Mouse (Mus musculus) hindlimb bud, embryonic 11.5 days (tissue): ENCODE measurements around the gene Msi2.

Source experiments
- DNase-seq: peaks from one replicate; pipeline ENCODE4 v3.0.0-alpha.2; 2012; ENCODE audit warnings: low read depth, low spot score; ENCODE audit errors: extremely low spot score

The Msi2 gene

DNA sequence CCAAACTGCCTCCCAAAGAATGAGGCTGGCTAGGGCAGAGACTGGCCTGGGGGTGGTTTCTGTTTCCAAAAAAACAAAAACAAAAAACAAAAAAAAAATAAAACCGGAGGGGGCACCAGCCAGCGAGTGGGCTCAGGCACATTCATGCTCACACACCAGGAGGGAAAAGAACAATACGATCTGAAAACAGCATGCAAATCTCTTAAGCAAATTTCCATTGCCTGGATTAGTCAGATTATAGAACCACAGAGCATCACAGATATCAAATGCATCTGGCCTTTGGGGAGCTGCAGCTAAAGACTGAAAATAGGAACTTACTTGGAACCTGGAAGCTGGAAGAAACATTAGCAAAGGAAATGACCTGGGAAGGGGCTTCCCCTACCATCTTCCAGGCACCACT lies 370.3 kb downstream of the Msi2 start:
- DNase-seq: no peak

DNA sequence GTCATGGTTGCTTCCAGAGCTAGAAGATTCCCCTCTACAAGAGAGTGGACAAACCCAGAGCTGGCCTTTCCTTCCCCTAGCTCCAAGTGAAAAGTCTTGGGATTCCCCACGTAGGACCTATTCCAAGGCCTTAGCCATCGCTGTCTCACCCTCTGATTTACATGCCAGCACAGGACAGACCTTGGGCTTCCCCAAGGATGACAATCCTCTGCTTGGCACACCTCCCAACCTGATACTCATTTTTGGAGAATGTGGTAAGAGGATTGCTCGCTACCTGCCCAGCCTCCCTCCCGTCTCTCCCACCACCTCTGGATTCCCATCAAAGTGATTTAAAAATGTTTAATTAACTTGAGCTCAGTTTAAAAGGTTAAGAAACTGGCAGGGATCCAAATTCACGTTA lies 372.2 kb downstream of the Msi2 start:
- DNase-seq: no peak

DNA sequence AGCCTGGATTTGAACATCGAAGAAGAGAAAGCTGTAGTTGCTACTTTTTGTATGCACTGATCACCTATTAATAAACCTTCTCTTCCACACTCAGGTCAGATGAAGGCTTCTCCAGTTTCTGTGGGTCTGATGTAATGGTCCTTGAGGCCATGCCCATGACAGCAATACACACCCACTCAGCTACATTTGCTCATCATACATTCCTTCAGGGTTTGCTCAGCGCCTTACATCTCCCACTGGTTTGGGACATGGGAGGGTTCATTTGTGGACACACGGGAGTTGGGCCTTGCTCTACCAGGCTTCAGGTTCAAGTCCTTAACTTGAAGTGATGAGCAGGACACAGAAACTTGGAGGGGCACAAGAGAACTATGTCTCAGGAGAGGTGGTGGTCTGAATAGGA lies 380.4 kb downstream of the Msi2 start:
- DNase-seq: no peak

DNA sequence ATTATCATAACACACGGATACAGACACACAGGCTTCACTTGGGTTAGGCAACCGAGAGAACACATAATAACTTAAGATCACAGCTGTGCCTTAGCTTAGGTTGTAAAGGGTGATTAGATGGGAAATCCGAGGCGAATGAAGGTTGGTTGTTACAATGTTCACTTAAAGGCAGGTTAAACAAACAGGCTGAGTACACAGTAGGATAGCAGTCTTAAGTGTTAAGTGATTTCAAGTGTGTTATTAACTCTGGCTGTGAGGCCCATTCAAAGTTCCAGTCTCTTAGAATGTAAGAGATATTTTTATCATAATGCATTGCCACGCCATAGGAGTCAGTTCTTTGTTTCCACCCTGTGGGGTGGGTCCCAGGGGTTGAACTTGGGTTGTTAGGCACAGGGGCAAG lies 383.4 kb downstream of the Msi2 start:
- DNase-seq: peak; percentile 16

DNA sequence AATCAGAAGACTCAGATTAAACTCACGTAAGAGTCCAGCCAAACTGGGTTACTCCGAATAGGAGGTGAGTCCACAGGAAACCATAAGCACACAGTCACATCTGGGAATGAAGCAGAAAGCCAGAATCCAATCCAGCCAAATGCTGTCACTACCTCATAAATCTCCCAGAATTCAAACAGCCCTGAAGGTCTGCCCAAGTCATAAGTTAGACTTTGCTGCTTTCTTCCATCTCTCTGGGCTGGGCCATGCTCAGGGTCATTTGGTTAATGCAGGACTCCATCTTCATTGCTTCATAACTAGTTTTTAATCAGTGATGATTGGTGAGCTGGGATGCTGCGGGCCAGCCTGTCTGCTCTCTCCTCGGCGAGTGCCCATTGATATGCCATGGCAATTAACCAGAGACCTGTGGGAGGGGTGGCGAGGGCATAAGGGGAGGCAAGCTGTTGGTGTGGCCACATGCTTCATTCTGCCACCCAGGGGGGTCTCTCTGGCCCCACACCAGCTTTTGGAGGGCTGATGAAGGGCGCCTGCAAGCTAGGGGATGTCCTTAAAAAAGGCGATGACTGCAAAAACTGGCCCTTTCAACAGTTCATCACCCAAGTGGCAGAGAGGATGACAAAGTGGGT lies 385.9 kb downstream of the Msi2 start:
- peak; percentile 92 for DNase-seq

DNA sequence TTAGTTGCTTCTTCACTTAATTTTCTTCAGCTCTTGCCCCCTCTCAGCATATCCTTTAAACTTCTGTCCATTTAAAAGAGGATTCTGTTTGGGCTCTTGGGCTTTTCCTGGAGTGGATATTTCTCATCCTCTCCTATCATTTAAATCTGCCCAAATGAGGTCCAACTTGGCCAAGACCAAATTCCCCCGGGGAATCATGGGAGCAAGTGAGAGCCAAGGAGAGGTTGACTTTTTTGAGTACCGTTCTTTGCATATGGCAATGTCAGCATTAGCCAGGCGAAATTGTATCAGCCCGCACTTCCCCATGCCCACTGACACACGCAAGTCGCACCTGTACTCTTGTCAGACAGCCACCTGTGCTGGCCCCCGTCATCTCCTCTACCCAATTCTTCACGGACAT lies 386.6 kb downstream of the Msi2 start:
- DNase-seq: no peak

DNA sequence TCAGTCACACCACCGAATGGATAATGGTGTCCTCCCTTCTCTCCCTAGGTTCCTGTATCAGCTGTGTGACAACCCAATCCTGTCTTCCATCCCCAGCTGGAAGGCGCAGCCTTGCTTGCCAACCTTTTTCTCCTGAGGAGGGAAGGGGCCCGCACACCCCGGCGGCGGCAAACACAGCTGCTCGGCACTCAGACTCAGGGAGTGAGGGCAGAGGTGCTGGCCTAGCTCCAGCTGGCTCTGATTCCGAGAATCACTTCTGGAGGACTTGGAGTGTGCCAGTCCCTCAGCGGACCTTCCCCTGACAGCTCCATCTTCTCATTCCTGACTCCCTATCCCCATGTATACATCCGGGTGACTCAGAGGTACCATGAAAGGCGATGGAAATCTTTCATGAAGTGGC lies 387.5 kb downstream of the Msi2 start:
- no peak for DNase-seq

DNA sequence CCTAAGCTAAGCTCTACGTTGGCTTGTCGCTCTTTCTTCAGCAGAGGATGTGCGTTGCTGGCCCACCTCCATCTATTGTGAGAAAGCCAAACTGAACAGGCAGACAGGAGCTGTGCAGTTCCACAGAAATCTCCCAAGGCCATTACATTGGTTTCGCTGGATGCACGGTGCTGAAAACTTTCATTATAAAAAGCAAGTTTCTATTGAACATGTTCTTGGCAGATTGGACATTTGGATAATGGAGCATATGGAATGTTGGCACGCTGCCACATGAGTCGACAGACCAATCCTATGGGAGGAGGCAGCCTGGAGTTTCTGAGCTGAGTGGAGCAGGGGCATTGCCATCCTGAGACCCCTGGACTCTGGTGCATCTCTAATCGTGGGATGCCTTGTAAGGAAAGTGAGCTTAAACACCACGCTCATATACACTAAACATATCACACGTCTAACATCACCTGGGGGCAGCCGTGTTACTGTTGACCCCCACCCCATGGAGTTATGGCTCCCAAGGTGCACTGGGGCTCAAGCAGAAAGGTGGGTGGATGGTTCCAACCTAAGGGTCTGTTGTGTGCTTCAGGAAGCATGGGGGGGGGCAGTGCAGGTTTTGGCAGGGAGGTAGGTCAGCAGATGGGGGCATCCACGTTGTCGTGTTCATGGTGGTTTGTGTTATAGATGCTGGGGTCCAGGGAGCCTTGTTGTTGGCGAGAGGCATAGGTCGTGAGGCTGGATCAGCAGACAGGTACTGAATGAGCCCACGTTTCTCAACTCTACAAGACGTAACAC lies 389.3 kb downstream of the Msi2 start:
- no peak for DNase-seq

DNA sequence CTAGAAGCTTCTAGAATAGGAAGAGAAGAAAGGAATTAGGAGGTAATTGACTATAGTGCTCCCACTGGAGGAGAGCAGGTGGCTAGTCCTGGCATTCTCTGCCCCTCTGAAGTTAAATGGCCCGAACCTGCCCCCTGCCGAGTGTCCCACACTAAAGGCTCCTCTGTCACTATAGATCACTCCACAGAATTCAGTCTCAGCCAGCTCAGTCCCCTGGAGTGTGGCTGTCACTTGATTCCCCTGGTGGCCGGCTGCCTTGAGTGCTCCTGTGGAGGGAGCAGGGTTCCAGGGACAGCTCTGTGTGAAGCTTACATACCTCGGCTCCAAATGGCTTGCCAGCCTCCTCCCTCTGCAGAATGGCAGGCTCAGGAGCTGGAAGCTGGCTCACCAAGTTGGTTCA lies 391.3 kb downstream of the Msi2 start:
- no peak for DNase-seq

DNA sequence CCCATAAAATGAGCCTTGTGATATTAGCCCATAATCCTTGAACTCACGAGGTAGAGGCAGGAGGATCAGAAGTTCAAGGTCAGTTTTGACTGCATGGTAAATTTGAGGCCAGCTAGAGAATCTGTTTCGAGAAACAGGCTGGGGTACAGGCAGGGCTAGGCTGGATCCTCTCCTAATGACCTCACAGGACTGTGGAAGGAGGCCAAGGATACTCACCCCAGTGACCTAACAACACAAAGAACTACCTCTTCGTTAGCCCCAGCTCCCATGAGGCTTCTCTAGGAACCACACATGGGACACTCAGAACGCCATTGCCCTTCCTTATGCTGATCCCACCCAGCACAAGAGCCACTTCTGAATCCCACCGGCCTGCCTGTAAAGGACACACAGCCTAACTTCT lies 399.5 kb downstream of the Msi2 start:
- DNase-seq: no peak

DNA sequence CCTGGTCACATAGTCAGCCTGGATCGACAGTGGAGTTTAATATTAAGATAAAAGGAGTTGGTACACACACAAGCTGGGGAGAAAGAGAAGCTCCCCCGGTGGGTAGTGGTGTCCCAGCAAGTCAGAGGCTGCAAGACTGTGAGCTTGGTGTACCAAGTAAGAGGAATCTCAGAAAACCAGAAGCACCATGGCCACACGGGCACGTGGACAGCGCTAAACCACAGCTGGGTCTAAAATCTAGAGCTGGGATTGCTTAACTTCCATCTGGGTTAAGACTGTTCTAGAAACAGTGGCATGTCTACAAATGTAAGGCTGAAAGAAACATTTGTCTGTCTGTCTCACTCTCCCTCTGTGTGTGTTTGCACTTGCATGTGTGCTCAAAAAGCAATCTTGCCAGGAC lies 402.9 kb downstream of the Msi2 start:
- DNase-seq: no peak

DNA sequence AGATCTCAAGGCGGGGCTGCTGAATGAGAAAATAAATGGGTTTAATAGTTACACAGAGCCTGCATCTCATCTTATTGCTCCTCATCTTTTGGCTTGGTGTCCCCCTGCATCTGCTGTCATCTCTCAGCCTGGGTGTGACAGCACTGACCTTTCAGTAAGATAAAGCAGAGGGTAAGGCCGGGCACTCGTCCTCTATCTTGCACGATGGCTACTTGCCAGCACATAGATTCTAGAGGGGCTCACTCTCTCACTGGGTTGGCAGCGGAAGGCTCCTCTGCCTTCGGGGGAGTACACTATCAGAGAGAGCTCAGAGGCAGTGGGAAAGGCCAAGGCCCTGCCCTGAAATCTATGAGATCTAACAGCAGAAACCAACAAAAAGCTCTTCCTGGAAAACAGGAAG lies 403.8 kb downstream of the Msi2 start:
- no peak for DNase-seq

DNA sequence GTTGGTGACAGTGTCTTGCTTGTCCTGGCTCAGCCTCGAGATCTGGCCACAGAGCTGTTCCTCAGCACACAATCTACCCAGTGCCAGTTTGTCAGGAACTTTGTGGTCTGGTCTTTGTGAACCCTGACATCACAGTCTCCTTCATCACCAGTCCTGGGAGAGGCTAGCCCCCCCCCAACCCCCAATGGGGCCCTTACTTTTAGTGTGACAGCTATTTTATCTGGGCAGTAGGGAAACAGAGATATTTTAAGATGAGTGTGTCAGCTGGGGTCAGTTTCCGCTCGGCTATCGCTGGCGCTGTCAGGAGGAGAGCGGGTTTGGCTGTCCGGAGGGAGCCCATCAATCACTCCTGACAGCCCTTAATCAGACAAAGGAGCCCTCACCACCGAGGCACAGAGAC lies 404.8 kb downstream of the Msi2 start:
- DNase-seq: no peak

DNA sequence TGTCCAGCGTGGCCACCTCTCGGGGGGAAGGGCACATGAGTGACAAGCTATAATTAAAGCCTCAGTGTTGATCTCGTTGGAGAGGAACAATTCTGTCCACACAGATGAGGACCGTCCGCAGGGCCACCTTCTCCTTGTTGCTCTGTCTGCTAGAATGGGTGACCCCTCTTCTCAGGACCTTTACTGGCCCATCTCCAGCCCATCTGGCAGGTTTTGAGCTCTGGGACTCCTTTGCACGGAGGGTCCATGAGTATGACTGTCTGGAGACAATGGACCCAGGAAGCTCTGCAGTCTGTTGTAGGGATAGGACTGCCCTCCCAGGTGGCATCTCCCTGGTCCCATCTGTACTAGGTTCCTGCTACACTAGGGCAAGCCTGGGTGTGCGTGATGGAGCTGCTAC lies 406.7 kb downstream of the Msi2 start:
- no peak for DNase-seq

DNA sequence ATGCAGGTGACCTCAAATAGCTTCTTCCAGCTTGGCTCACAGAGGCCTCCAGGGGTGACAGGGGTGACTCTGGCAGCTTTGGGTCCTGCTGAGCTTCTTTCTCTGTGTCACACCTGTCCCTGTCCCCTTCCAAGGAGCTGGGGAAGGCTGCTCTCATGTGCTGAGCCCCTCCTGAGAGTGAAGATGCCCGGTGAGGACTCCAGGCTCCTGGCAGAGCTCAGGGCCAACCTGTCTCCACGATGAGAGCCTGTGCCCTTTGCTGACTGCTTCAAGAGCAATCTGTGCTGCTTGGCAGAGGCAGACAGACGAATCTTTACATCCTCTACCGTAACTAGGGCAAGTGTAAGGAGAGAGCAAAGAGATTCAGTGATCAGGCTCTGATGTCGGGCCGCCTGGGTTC lies 407.5 kb downstream of the Msi2 start:
- DNase-seq: no peak

DNA sequence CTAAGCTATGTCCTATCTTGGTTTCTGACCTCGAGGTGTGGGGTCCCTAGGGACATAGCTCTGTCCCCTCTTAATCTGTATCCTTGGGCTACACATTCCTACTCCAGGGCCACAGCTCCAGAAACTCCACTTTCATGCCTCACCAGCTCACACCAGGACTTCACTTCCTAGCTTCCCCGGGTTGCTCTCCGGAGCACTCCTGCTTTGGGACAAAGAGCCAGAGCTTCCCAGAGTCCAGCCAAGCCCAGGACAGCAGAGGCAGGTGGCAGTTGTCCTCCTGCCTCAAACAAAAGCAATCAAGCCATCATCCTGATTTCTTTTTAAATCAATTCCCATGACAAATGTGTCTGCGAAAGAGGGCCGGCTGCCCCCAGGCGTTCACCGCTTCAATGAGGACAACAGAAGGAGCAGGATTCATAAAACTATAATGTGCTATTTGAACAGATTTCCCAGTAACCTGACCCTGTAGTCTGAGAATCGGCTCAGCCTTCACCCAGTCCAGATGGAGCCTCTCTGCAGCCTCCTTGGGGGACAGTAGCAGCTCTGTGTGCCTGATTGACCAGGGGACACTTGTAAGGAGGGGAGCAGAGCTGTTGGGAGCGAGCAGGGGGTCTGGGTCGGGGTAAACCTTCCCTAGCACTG lies 409.1 kb downstream of the Msi2 start:
- no peak for DNase-seq

DNA sequence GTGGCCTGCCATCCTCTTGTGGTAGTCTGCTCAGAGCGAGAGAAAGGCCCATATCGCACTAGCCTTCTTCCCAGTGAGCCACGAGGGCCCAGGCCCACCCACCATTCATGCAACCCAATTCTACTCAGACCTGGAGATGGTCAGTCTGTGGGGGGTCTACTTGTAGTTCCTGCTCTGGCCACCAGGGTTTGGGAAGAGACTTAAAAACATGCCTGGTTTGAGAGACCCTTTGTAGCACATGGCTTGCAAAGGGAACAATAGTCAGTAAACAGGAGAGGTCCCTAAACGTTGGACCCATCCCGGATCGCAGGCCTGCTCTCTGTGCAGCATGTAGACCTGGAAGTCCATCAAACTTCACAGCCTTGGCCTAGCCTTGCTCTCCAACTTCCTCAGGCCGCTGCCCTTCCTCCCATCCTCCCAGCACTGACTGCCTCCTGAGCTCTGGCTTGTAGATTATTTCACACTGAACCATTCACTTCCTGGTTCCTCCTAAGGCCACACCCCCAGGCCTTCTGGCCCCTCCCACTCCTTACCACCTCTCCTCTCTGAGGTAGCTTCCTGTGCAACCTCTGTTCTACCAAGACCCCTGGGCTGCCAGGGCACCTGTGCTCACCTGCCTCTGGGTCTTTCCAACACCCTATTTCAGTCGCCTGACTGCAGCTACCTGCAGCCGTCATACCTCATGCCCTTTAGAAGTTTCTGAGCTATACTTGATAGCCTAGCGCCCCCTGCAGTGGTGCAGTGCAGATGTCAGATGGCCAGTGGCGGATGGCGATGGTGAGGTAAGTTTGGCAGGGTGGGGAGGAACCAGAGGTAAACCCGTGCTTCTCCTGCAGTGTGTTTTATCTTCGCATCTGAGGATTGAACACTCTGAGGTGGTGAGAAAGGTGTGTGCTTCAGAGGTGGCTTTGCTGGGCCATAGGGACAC lies 410.4 kb downstream of the Msi2 start:
- DNase-seq: no peak

DNA sequence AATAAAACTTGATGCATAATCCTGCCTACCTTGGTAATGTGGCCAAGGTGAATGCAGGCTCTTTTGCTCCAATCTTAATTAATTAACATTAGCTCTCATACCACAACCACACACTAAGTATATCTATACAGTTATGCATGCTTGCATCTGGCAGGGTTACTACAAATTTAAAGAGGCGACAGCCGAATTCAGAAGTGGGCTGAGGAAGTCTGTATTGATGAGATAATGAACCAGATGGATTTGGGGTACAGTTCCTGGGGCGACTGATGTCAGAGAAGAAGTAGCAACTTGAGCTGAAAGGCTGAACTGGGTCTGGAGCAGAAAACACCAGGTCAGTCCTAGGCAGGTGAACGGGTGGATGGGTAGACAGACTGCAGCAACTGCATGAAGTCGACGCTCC lies 412.6 kb downstream of the Msi2 start:
- DNase-seq: no peak

DNA sequence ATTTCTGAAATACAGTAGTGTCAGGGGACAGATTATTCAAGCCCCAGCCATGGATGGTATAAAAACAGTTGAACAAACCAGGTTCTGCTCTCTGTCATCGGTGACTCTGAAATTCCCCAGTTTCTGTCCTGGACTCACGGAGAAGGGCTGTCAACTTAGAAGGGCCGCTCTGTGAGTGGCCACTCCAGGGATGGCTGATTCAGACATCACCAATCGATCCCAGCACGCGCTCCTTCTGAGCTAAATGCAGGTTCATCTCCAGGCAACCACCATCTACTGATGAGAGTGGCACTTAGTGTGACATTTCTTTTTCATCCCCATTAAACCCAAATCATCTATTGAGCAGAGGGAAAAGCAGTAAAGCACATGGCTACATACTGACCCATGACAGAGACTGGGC lies 416.7 kb downstream of the Msi2 start:
- DNase-seq: no peak

DNA sequence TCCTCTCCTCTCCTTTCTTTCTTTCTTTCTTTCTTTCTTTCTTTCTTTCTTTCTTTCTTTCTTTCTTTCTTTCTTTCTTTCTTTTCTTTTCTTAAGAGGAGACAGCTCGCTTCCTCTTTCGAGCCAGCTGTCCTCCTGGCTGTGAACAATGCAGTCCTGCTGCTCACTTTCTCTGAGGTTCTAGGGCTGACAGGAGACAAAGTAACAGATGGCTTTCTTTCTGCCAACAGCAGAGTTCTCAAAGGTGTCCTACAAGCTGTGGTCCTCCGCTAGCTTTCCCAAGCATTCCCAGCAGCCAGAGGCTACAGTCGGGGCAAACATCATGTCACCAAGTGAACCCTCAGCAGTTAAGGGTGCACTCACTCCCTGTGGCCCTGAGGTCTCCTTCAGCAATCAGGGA lies 419.0 kb downstream of the Msi2 start:
- no peak for DNase-seq

DNA sequence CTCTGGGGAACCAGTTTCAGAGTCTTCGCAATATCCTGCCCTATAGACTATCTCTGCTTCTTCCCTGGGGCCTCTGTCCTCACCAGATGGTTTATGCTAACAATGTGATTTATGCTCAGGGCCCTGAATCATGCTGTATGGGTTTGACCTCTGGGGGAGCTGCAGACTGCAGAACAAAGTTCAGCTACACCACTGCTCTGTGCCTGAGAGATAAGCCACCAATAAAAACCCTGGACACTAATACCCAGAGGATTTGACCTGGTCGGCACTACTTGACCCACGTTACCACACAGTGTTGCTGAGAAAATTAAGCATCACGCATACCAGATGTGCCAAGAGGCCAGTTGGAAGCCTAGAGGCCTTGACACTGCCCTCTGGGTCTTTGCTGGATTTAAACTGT lies 420.8 kb downstream of the Msi2 start:
- DNase-seq: no peak
